Mouse (Mus musculus): ENCODE data around the gene Dnm3. TPM values are rescaled to one million over a fixed set of nuclear protein-coding genes. Genes with fewer than 3 reads are reported as not detected.

Gene Dnm3
- total RNA-seq, 2 experiments from 2014 or later: 1.2 TPM; not detected in 1

DNA sequence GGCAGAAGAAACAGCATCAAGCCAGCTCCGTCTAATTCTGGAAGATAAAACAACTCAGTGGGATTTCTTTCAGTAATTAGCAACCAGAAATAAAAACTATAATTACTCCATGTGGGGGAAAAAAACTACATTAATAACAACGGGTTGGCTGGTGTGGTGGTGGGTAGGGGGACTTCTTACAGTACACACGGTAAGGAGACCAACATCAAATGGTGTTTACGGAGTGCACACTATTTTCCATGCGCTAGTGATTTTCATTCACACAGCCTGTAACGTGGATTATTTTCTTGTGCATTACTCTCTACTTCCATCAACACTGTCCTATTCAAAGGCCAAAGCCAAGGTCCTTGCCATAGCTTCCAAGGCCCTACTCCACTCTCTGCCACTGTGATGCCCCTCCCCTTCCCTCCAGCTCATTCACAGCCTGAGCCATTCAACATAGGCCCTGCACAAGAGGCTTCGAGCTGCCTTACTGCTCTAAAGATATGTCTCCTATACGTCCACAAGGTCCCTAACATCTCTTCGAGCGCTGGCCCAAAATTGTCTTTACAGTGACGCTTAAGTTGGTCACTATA is 203.1 kb downstream of the Dnm3 start:
- no peak for ATAC-seq (replicated peaks; ENCODE audit: low FRiP score, poor library complexity, severe bottlenecking)

DNA sequence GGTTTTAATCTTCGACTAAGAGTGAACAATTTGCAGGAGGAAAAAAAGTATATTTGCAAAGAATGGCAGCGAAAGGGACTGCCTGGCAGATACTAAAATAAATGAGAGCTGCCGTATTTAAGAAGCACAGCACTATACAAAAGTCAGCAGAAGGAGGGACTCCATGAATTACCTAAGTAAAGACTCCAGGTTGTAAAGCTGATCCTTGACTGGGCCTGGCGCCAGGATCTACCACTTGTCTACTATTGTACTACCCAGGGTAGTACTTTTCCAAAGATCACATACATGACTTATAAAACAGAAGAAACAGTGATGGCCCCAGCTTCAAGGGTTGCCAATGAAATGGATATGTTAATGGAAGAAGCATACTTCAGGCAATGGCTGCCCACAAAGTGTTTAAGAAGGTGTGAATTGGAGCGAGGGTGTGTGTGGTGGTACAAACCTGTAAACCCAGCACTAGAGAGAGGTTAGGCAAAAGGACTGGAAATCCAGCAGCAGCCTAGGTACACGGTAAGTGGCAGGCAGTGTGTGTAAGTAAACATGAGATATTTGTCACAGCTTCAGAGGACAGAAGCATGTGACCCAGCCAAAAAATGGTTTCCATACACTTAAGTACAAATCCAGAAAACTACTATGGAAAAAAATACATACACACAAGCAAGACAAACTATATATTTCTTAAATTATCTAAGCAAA is 220.8 kb downstream of the Dnm3 start:
- no peak for ATAC-seq (replicated peaks; ENCODE audit: low FRiP score, poor library complexity, severe bottlenecking)

DNA sequence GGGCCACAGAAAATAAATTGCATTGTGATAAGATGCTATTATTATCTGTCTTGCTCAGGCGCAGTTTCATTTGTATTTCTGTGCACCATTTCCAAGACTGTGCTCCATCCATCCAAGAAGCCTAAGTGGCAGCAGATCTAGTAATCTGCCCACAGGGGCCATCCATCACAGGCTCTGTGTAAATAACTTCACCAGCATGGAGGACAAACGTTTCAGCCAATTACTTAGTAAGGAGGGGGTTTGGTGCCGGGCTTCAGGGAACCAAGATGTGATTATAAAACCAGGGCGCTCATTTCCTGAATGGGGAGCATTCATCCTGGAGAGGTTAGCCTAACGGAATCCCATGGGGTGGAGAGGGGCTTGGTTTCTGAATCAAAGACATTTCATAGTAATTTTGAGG is 222.9 kb downstream of the Dnm3 start:
- no peak for ATAC-seq (replicated peaks; ENCODE audit: low FRiP score, poor library complexity, severe bottlenecking)

DNA sequence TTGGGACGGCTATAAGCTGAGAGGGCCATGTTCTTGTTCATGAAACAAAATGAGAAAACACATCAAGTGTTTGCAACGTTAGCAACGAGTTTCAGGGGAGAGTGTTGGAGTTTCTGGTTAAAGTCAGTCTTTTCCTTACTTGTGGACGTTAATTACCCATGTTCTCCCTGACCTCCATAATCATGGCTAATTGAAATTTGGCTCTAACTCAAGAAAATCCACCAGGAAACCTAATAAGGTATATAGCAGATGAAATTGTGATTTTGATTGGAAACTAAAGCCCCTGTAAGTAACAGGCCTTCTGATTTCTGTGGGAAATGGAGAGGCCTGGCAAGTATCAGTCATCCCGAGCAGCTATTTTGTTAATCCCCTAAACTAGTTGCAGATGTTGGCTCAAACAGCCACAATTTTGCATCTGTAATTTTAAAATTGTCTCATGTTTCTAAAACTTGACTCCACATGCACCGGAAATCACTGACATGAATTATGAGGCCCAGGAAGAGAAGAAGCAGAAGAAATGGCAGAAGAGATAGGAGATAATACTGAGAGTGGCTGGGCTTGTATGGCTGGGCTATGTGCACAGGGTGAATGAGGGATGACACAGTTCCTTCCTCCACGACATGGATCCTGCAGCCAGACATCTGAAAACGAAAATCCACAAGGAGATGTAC is 223.7 kb downstream of the Dnm3 start:
- ATAC-seq (replicated peaks; ENCODE audit: low FRiP score, poor library complexity, severe bottlenecking): no peak

DNA sequence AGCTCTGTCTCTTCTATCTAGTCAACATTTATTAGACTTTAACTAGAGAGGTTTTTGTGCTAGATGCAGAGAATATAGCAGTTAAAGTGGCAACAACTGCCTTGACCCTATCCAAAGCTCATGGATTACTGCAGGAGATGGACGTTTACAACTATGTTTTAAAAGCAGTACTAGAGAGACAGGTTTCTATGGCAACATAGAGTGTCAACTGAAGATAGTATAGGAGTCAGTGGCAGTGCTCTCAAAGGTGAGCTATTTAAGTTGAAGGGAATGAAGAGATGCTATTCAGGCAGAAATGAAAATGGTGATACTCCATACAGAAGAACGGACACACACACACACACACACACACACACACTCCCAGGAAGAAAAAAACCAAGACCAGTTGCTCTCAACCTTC is 225.0 kb downstream of the Dnm3 start:
- no peak for ATAC-seq (replicated peaks; ENCODE audit: low FRiP score, poor library complexity, severe bottlenecking)

DNA sequence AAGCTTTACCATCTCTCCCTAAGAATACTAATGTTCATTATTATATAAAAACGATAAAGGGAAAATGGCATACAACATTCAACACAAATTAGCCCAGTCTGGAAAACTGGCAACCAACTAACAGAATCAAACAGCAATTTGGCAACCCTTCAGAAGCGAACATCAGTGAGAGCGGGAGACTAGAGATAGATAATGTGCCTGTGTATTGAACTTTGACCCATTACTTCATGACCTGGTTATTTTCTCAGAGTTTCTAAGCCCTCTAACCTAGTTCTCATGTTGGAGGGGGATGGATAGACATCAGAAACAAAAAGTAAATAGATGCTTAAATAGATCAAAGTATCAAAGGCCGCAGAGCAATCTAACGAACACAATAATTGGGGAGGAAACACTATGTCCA is 230.6 kb downstream of the Dnm3 start:
- no peak for ATAC-seq (replicated peaks; ENCODE audit: low FRiP score, poor library complexity, severe bottlenecking)

DNA sequence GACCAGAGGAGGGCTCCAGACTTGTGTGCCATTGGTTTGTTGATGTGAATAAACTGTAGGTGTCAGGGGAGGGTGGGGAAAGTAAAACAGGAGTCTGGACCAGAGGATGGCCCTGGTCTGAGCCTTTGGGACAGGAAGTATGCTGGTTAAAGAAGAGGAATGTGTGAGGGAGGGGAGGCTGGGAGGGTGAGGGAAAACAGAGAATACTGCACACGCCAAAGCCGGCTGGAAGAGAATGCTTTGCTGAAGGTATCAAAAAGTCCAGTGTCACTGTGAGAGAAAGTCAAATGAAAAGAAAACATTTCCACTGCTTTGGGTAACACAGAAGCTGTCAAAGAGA is 234.2 kb downstream of the Dnm3 start:
- ATAC-seq (replicated peaks; ENCODE audit: low FRiP score, poor library complexity, severe bottlenecking): no peak

DNA sequence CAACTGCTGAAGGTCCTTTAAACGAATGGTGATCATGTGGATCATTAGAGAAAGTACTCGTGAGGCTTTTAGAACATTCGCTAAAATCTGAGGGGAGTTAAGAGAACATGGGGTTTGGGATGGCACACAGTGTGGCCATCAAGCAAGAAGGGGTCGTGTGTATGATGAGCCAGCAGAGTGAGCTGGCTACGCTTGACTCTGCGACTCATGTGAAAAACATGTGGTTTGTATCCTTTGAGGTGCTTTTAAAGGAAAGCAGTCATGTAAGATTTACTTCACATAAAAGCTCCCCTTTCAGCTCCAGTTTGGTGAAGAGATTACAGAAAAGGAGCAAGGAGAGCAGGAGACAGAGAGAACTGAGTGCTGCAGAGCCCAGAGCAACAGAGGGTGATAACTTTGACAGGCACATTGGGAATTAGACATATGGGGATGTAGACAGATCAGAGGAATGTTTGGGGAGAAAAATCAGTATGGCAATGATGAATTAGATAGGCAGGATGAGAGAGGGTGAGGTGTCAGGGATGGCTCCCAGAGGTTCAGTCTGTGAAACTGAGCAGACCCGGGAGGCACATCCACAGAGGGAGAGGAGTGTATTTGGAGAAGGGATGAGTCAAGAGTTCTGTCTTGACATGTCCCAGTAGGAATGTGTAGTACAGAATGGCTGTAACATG is 234.7 kb downstream of the Dnm3 start:
- no peak for ATAC-seq (replicated peaks; ENCODE audit: low FRiP score, poor library complexity, severe bottlenecking)

DNA sequence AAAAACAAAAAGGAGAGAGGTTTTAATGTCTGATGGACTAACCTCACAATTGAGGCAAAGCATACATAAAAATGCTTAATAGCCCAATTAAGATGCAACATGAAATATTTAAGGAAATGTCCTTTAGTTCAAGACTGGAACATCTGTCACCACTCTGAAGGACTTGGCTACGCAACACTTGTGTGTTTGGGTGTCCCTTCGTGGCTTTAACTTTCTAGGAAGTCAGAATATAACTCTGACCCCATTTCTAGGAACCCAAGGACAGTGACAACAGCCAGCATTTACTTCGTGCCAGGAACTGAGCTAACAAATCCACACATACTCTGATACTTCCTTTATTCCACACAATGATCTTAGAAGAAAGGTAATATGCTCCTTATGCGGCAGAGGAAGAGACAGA is 237.1 kb downstream of the Dnm3 start:
- ATAC-seq (replicated peaks; ENCODE audit: low FRiP score, poor library complexity, severe bottlenecking): no peak

DNA sequence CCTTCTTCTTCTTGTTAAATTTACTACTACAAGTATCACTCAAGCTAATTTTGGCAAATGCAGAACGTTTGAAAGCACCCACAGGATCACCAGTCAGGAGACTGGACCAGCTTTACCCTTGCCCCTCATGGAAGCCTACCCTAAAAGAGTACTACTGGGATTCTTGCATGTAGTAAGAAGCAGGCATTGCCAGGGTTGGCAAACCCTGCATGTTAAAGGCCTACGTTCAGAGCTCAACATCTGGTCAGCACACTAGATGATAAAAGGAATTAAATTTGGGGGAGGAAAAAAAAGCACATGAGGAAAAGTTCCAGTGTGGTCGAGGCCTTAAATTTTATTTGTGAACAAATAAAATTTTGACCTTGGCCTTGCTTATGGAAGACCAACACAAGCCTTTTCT is 239.2 kb downstream of the Dnm3 start:
- no peak for ATAC-seq (replicated peaks; ENCODE audit: low FRiP score, poor library complexity, severe bottlenecking)

DNA sequence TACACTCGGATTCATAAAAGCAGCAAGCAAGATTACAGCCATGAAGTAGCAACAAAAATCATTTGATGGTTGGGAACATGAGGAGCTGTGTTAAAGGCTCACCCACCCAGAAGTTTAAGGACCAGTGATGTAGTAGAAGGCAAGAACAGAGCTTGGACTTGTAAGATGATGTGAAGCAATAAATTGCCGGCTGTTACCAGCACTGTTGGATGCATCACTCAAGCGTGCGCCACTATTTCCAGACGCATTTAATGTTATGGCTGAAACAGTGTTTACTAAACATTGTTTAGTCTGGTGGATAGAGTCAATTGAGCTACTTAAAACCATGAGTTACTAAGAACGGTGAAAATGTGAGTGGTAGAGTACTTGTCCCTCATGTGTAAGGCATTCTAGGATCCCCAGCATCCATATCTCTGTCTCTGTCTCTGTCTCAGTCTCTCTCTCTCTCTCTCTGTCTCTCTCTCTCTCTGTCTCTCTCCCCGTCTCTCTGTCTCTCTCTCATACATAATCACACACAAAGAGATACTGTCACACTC is 241.1 kb downstream of the Dnm3 start:
- ATAC-seq (replicated peaks; ENCODE audit: low FRiP score, poor library complexity, severe bottlenecking): no peak

DNA sequence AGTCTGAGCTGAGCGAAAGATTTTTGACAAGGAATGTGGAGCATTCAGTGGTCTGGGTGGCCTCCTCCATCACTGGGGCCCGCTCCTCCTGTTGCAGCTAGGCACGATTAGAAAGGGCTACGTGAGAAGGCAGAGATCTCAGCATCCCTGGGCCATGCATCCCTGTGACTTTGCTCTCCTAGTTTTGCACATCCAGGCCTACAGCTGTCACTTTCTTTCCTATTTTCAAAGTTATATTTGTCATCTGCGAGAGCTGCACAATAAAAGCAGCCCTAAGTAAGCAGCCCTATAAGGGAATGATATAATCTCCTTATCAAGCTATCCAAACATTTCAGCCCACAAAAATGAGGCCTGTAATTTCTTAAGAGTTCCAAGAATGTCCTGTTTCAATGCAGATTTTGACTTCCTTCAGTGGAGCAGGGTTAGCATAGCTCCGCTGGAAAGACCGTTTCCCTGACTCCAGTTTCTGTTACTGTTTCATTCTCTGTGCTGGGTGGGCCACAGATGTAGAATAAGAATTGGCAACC is 252.2 kb downstream of the Dnm3 start:
- ATAC-seq (replicated peaks; ENCODE audit: low FRiP score, poor library complexity, severe bottlenecking): no peak

DNA sequence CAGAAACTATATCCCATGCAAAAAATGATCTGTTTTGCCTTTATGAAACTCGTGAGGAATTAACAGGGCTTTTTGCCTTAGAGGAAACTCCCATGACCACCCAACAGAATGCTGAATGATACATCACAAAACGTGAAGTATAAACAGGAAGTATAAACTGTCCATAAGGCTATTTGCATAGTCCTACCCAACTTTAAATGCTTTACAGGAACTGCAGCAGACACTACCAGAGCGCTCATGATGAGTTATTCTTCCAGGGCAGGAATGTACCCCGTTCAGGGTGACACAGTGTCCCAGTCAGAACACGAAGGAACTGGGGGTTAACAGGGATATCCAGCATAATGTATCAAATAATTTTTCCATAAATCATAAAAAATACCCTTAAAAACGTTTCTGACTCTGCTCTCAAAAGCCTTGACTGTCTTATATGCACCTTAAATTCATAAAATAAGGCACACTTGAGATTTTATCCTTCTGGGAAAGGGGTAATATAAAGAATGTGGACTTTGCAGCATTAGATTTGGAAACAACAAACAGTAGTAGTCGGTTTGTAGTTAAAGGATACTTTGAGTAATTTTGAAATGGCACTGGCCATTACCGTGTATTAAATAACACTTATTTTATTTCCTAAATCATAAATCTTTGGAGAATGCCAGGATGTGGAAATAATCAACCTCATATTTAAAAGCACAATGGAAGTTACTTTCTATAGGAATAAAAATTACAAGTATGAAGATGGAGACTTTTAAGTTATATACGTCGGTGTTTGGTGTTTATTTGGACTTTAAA is 252.8 kb downstream of the Dnm3 start:
- ATAC-seq (replicated peaks; ENCODE audit: low FRiP score, poor library complexity, severe bottlenecking): no peak

DNA sequence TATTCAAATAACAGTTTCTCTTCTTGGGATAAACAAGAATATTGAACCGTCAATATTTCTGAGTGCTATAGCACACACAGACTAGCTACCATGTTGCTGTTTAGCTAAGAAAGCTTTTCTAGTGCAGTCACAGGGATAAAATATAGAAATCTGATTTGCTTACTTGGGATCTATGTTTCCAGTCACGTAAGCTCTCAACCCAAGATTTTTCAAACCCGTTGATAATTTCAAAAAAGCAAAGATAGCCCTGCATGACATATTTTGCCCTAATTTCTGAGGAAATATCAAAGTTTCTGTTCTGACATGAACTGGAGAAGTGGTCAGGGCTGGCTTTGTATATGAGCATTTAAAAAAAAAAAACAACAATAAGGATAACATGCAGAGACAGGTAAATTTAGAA is 253.8 kb downstream of the Dnm3 start:
- ATAC-seq (replicated peaks; ENCODE audit: low FRiP score, poor library complexity, severe bottlenecking): no peak

DNA sequence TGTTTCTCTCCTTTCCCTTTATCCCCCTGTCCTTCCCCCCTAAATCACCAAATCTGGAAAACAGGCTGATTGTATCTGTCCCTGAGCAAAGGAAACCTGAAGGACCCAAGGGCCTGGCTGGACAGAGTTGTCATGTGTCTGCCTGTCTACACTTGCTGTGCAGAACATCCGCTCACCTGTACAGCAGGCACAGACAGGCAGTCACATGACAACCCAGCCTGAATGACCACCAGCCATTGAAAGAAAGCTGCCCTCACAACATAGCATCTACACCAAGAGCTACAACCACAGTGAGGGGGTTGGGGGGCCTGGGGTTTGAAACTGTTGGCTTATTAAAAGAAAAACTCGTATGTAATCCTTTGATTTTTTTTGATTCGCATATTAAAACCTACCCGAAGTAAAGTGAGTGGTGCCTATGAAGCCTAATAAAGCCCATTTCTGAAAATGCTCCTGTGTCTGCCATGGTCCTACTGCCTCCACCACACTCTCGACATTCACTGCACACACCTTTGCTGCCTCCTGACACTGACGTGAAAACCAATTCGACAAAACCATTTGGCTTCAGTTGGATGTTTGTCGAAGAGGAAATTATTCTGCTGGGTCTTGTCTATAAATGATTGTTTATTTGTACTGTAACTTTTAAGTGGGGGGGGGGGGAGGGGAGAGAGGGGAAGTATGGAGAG is 254.4 kb downstream of the Dnm3 start:
- ATAC-seq (replicated peaks; ENCODE audit: low FRiP score, poor library complexity, severe bottlenecking): no peak

DNA sequence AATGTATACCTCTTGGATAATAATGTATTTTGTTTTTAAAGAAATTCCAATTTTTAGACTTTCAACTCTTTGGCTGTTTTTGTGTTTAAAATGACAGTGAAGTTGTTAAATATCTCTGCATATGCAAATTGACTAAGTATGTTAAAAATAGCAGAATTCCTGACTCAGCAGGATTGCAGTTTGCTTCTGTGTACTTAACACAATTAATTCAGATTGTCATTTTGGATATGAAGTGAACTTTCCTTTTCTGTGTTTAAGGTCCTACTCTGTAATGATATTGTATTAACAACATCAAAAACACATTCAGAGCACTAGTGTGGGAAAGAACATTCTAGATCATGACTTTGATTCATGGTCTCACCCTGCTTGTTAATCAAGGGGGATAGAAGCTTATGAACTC is 255.5 kb downstream of the Dnm3 start:
- ATAC-seq (replicated peaks; ENCODE audit: low FRiP score, poor library complexity, severe bottlenecking): no peak

DNA sequence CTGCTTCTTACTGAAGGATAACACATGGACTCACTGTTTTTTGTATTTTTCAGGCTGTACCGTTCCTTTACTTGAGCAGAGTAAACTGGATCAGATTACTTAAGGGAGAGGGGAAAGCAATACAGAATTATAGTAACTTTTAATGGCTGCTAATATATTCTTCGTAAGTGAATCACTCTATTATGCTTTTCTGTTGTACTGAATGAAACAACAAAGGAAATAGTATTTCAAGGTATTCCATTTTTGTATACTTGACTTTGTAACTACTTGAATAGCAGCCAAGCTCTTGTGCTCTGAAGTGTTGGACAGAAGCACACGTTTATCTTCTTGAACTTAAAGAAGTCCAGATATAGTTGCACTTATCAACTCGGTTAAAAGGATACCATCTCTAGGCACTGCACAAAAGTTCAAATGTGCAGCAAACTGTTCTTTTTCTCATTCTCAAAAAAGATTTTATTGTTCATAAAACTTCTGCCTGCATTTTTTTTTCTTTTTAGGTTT is 256.0 kb downstream of the Dnm3 start:
- ATAC-seq (replicated peaks; ENCODE audit: low FRiP score, poor library complexity, severe bottlenecking): no peak

DNA sequence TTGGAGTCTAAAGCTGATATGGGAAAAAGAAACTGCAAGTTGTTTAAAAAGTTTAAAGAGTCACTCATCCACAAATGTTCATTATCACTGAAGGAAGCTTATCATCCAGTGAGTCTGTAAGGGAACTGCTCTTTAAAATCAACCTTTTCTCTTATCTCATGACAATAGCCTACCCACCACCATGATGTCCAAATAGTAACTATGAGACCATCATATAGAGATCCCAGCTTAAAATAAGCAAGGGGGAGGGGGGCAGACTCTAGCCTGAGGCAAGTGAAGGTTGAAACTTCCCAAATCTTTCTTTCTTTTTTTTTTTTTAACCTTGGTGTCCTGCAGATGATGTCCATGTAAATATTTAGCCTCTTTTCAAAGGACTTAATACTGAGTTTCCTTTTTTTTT is 256.9 kb downstream of the Dnm3 start:
- no peak for ATAC-seq (replicated peaks; ENCODE audit: low FRiP score, poor library complexity, severe bottlenecking)

DNA sequence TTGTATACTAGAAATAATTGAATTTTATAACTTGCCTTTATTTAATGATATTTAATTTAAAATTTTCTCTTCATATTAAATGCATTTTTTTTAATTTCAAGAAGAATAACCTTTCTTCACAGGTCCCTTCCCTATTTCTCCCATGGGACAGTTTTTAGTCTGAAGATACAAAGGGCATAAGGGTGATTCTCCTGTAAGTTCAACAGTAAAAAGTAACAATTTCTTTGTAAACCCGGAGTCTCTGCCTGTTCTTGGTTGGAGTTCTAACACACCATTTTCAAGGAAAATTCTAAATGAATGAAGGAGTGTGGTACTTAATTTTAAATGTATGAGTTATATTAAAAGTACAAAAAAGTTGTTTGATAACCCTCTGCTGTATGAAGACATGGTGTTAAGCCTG is 258.1 kb downstream of the Dnm3 start:
- ATAC-seq (replicated peaks; ENCODE audit: low FRiP score, poor library complexity, severe bottlenecking): no peak
